Mouse (Mus musculus) MEL (cell line): ENCODE data around the gene Igflr1. TPM values are rescaled to one million over a fixed set of nuclear protein-coding genes. Genes with fewer than 3 reads are reported as not detected.

ENCODE experiments used
- DNase-seq: peaks from one replicate; pipeline ENCODE4 v3.0.0; 2011; ENCODE audit warnings: low read depth, low spot score
- H3K27ac ChIP-seq: 2 replicates; pipeline ENCODE4 v1.5.1; 2012; ENCODE audit warnings: low read depth, mild to moderate bottlenecking, control low read depth, low read length, moderate library complexity; ENCODE audit not compliant: control insufficient read depth
- H3K27me3 ChIP-seq, 2 experiments: fragments of 150-350 bp in 1 of 2; sonication (generic) in 1 of 2; 2 replicates each; pipeline ENCODE4 v1.6.1; 2012; ENCODE audit warnings: low read length in 2 of 2, mild to moderate bottlenecking in 2 of 2, improper control_type of control experiment in 1 of 2, moderate library complexity in 1 of 2; ENCODE audit not compliant: insufficient read depth in 2 of 2, control insufficient read depth in 1 of 2
- H3K36me3 ChIP-seq, 2 experiments: 2 replicates each; pipeline ENCODE4 v1.6.1; 2012 to 2014; ENCODE audit warnings: low read length in 2 of 2, improper control_type of control experiment in 1 of 2, inconsistent platforms in 1 of 2, mild to moderate bottlenecking in 1 of 2; ENCODE audit not compliant: insufficient read depth in 2 of 2, control insufficient read depth in 1 of 2
- H3K4me1 ChIP-seq, 2 experiments: fragments of 150-350 bp in 1 of 2; sonication (generic) in 1 of 2; 2 replicates each; pipeline ENCODE4 v1.6.1; 2012; ENCODE audit warnings: low read length in 2 of 2, improper control_type of control experiment in 1 of 2, mild to moderate bottlenecking in 1 of 2; ENCODE audit not compliant: insufficient read depth in 2 of 2, control insufficient read depth in 1 of 2
- H3K4me3 ChIP-seq, 2 experiments: fragments of 150-350 bp in 1 of 2; sonication (generic) in 1 of 2; 2 replicates each; pipeline ENCODE4 v1.5.1; 2012; ENCODE audit warnings: low read depth in 2 of 2, low read length in 2 of 2, mild to moderate bottlenecking in 2 of 2, moderate library complexity in 2 of 2, control low read depth in 1 of 2, improper control_type of control experiment in 1 of 2; ENCODE audit not compliant: control insufficient read depth in 1 of 2, insufficient read depth in 1 of 2
- H3K79me2 ChIP-seq: 2 replicates; pipeline ENCODE4 v1.6.1; 2012; ENCODE audit warnings: mild to moderate bottlenecking, low read length, moderate library complexity; ENCODE audit not compliant: control insufficient read depth, poor library complexity, insufficient read depth
- H3K9ac ChIP-seq: 2 replicates; pipeline ENCODE4 v1.6.1; 2012; ENCODE audit warnings: low read depth, mild to moderate bottlenecking, control low read depth, low read length, moderate library complexity; ENCODE audit not compliant: control insufficient read depth, poor library complexity, severe bottlenecking
- H3K9me3 ChIP-seq: fragments of 150-350 bp; sonication (generic); replicated peaks from 2 replicates; pipeline ENCODE4 v1.6.1; 2012; ENCODE audit warnings: mild to moderate bottlenecking, low read length, improper control_type of control experiment, moderate library complexity; ENCODE audit not compliant: insufficient read depth
- BHLHE40 ChIP-seq: IDR thresholded peaks from 2 replicates; pipeline ENCODE4 v1.6.1; 2012; ENCODE audit warnings: low read depth, mild to moderate bottlenecking, inconsistent platforms, low read length, improper control_type of control experiment, borderline replicate concordance
- CHD1 ChIP-seq: IDR thresholded peaks from 2 replicates; pipeline ENCODE4 v1.6.1; 2012; ENCODE audit warnings: low read depth, mild to moderate bottlenecking, inconsistent platforms, low read length, improper control_type of control experiment
- CHD2 ChIP-seq: IDR thresholded peaks from 2 replicates; pipeline ENCODE4 v1.6.1; 2011; ENCODE audit warnings: low read length, improper control_type of control experiment
- CTCF ChIP-seq, 3 experiments: IDR thresholded peaks in 2 of 3; conservative IDR thresholded peaks in 1 of 3; 2 replicates each; pipeline ENCODE4 v1.5.1; 2011 to 2012; ENCODE audit warnings: low read length in 3 of 3, low read depth in 2 of 3, mild to moderate bottlenecking in 2 of 3, improper control_type of control experiment in 1 of 3, inconsistent platforms in 1 of 3, mixed read lengths in 1 of 3, moderate library complexity in 1 of 3; ENCODE audit not compliant: control insufficient read depth in 1 of 3, insufficient read depth in 1 of 3, poor library complexity in 1 of 3, severe bottlenecking in 1 of 3
- E2F4 ChIP-seq: IDR thresholded peaks from 2 replicates; pipeline ENCODE4 v1.6.1; 2011; ENCODE audit warnings: low read depth, low read length, improper control_type of control experiment, borderline replicate concordance
- EP300 ChIP-seq, 2 experiments: IDR thresholded peaks; 2 replicates each; pipeline ENCODE4 v1.6.1; 2011; ENCODE audit warnings: improper control_type of control experiment in 2 of 2, low read length in 2 of 2, low read depth in 1 of 2, mild to moderate bottlenecking in 1 of 2
- GATA1 ChIP-seq: IDR thresholded peaks from 2 replicates; pipeline ENCODE4 v1.6.1; 2011; ENCODE audit warnings: low read depth, low read length, improper control_type of control experiment
- KAT2A ChIP-seq: conservative IDR thresholded peaks from 2 replicates; pipeline ENCODE4 v1.6.1; 2012; ENCODE audit warnings: low read depth, low read length, improper control_type of control experiment, inconsistent platforms
- MAZ ChIP-seq: IDR thresholded peaks from 2 replicates; pipeline ENCODE4 v1.6.1; 2012; ENCODE audit warnings: low read depth, mild to moderate bottlenecking, inconsistent platforms, low read length, improper control_type of control experiment
- MYC ChIP-seq: IDR thresholded peaks from 2 replicates; pipeline ENCODE4 v1.6.1; 2011; ENCODE audit warnings: low read depth, mild to moderate bottlenecking, low read length, improper control_type of control experiment, moderate library complexity
- NRF1 ChIP-seq: IDR thresholded peaks from 2 replicates; pipeline ENCODE4 v1.6.1; 2014; ENCODE audit warnings: low read depth, mild to moderate bottlenecking, inconsistent platforms, low read length, improper control_type of control experiment, moderate library complexity; ENCODE audit not compliant: poor library complexity, insufficient read depth, severe bottlenecking
- POLR2A ChIP-seq, 2 experiments: IDR thresholded peaks; 2 replicates each; pipeline ENCODE4 v1.6.1; 2011 to 2012; ENCODE audit warnings: low read length in 2 of 2, mild to moderate bottlenecking in 2 of 2, control low read depth in 1 of 2, improper control_type of control experiment in 1 of 2, low read depth in 1 of 2, moderate library complexity in 1 of 2; ENCODE audit not compliant: control insufficient read depth in 1 of 2, insufficient read depth in 1 of 2, poor library complexity in 1 of 2
- POLR2AphosphoS5 ChIP-seq: IDR thresholded peaks from 2 replicates; pipeline ENCODE4 v1.6.1; 2012; ENCODE audit warnings: low read depth, borderline replicate concordance, mild to moderate bottlenecking, inconsistent platforms, low read length, moderate library complexity, mixed read lengths
- SIN3A ChIP-seq: IDR thresholded peaks from 2 replicates; pipeline ENCODE4 v1.6.1; 2012; ENCODE audit warnings: low read length, improper control_type of control experiment, inconsistent platforms
- SMC3 ChIP-seq: IDR thresholded peaks from 2 replicates; pipeline ENCODE4 v1.6.1; 2011; ENCODE audit warnings: low read depth, low read length, improper control_type of control experiment
- TAL1 ChIP-seq: IDR thresholded peaks from 2 replicates; pipeline ENCODE4 v1.6.1; 2012; ENCODE audit warnings: mild to moderate bottlenecking, inconsistent platforms, low read length, moderate library complexity, mixed read lengths
- TBP ChIP-seq: IDR thresholded peaks from 2 replicates; pipeline ENCODE4 v1.8.0; 2011; ENCODE audit warnings: low read depth, low read length, improper control_type of control experiment
- TCF12 ChIP-seq: IDR thresholded peaks from 2 replicates; pipeline ENCODE4 v1.6.1; 2014; ENCODE audit warnings: low read depth, mild to moderate bottlenecking, inconsistent platforms, low read length, improper control_type of control experiment, moderate library complexity
- UBTF ChIP-seq: IDR thresholded peaks from 2 replicates; pipeline ENCODE4 v1.6.1; 2012; ENCODE audit warnings: low read depth, mild to moderate bottlenecking, inconsistent platforms, low read length, improper control_type of control experiment, moderate library complexity, borderline replicate concordance; ENCODE audit not compliant: insufficient read depth
- USF2 ChIP-seq, 2 experiments: IDR thresholded peaks; 2 replicates each; pipeline ENCODE4 v1.6.1; 2011 to 2012; ENCODE audit warnings: improper control_type of control experiment in 2 of 2, low read length in 2 of 2, borderline replicate concordance in 1 of 2, inconsistent platforms in 1 of 2, low read depth in 1 of 2, mild to moderate bottlenecking in 1 of 2; ENCODE audit not compliant: insufficient read depth in 1 of 2
- ZKSCAN1 ChIP-seq: IDR thresholded peaks from 2 replicates; pipeline ENCODE4 v1.6.1; 2012; ENCODE audit warnings: low read depth, mild to moderate bottlenecking, inconsistent platforms, low read length, improper control_type of control experiment, moderate library complexity
- ZMIZ1 ChIP-seq: IDR thresholded peaks from 2 replicates; pipeline ENCODE4 v1.6.1; 2012; ENCODE audit warnings: low read depth, mild to moderate bottlenecking, inconsistent platforms, low read length, improper control_type of control experiment, moderate library complexity
- ZNF384 ChIP-seq: IDR thresholded peaks from 2 replicates; pipeline ENCODE4 v1.6.1; 2012; ENCODE audit warnings: low read depth, mild to moderate bottlenecking, inconsistent platforms, low read length, improper control_type of control experiment
- polyA plus RNA-seq, 2 experiments: library from polyadenylated mRNA; stranded (reverse) in 1 of 2; unstranded in 1 of 2; fragments of >175 nt in 1 of 2; fragments of >200 nt in 1 of 2; gene quantifications; 2 replicates each; pipeline versions ENCODE4 v1.2.1 to v1.2.4; 2012; ENCODE audit warnings: low replicate concordance in 2 of 2, low read depth in 1 of 2; ENCODE audit not compliant: insufficient read length in 2 of 2, insufficient read depth in 1 of 2, missing spikeins in 1 of 2
- total RNA-seq: library from RNA; depleted of rRNA; stranded (reverse); fragments of 300-350 nt; gene quantifications from 2 replicates; pipeline ENCODE4 v1.2.3, GENCODE M21; 2012

The Igflr1 gene
- total and polyA plus RNA-seq, 3 experiments, result 1.3 to 3.1 TPM; not detected in 1

- no peak for DNase-seq
- Histone ChIP-seq H3K4me1 (peaks cover 1 to 3% of the 10 kb centered on the region in 2 experiments; a peak in 3 of 4 replicates), H3K9ac (no peak overlapping the region), H3K4me3 (no peak overlapping the region), H3K79me2 (peaks cover 32% of the 10 kb centered on the region), H3K36me3 (peaks cover 5 to 13% of the 10 kb centered on the region in 2 experiments; a peak in 2 of 4 replicates), H3K27ac (no peak overlapping the region), H3K9me3 (no peaks in the 10 kb centered on the region), H3K27me3 (no peaks in the 10 kb centered on the region)
- TF ChIP-seq UBTF, result no peak
- no peak for TF ChIP-seq TAL1
- no peak; a peak in 1 of 4 replicates for TF ChIP-seq POLR2A (IDR thresholded peaks at IDR 0.05; ENCODE audit: control insufficient read depth in 1 of 2, insufficient read depth in 1 of 2, low read depth in 1 of 2, low read length in 2 of 2, poor library complexity in 1 of 2)
- TF ChIP-seq ZKSCAN1, result no peak
- TF ChIP-seq CHD1, result no peak
- no peak for TF ChIP-seq KAT2A
- TF ChIP-seq MAZ, result no peak
- no peak for TF ChIP-seq NRF1
- TF ChIP-seq BHLHE40, result no peak
- TF ChIP-seq GATA1, result no peak
- no peak for TF ChIP-seq ZNF384
These were observed 19.9 kb downstream of the Igflr1 start for GRCm38 (mm10) chr7:30585170-30585569.

GRCm38 (mm10) chr7:30586455-30587020 lies 21.3 kb downstream of the Igflr1 start:
- H3K27ac ChIP-seq, result no peak overlapping the region
- no peak overlapping the region for H3K9ac ChIP-seq
- TF ChIP-seq MYC, result no peak
- no peak for TF ChIP-seq ZMIZ1
- TF ChIP-seq USF2 (IDR thresholded peaks at IDR 0.05; ENCODE audit: borderline replicate concordance in 1 of 2, insufficient read depth in 1 of 2, low read depth in 1 of 2, low read length in 2 of 2), result no peak
- no peak for TF ChIP-seq GATA1
- TF ChIP-seq KAT2A, result no peak
- TF ChIP-seq TBP, result no peak
- no peak for TF ChIP-seq NRF1
- no peak for TF ChIP-seq SMC3
- no peak for TF ChIP-seq E2F4
- TF ChIP-seq POLR2AphosphoS5, result no peak
- TF ChIP-seq POLR2A (IDR thresholded peaks at IDR 0.05; ENCODE audit: control insufficient read depth in 1 of 2, insufficient read depth in 1 of 2, low read depth in 1 of 2, low read length in 2 of 2, poor library complexity in 1 of 2), result no peak
- no peak for TF ChIP-seq CHD2
- TF ChIP-seq TCF12, result no peak
- TF ChIP-seq TAL1, result no peak
- no peak for TF ChIP-seq SIN3A
- no peak for TF ChIP-seq UBTF
- no peak for TF ChIP-seq EP300 (IDR thresholded peaks at IDR 0.05; ENCODE audit: low read depth in 1 of 2, low read length in 2 of 2)
- no peak for TF ChIP-seq CTCF (IDR thresholded peaks at IDR 0.05 in 2 of 3, conservative IDR thresholded peaks at IDR 0.05 in 1 of 3; ENCODE audit: control insufficient read depth in 1 of 3, insufficient read depth in 1 of 3, low read depth in 2 of 3, low read length in 3 of 3, poor library complexity in 1 of 3, severe bottlenecking in 1 of 3)
- no peaks in the 10 kb centered on the region for H3K27me3 ChIP-seq
- H3K4me1 ChIP-seq, result peaks cover 3 to 12% of the 10 kb centered on the region in 2 experiments; a peak in 3 of 4 replicates
- peaks cover 7 to 9% of the 10 kb centered on the region in 2 experiments; a peak in 2 of 4 replicates for H3K36me3 ChIP-seq
- no peaks in the 10 kb centered on the region for H3K9me3 ChIP-seq
- no peak overlapping the region for H3K4me3 ChIP-seq
- DNase-seq, result no peak
- H3K79me2 ChIP-seq, result peaks cover 36% of the 10 kb centered on the region
